Mouse (Mus musculus): ENCODE results near the gene Hhat.

GRCm38 (mm10) chr1:192741896-192742295, 29.1 kb downstream of the Hhat start:
- TF ChIP-seq POLR2AphosphoS5 (IDR thresholded peaks at IDR 0.05; ENCODE audit: insufficient replicate concordance, low read depth, low read length) (no peak), CTCF (IDR thresholded peaks at IDR 0.05; ENCODE audit: low read depth, low read length) (no peak), TAL1 (conservative IDR thresholded peaks at IDR 0.05; ENCODE audit: low read depth, low read length) (no peak), GATA1 (IDR thresholded peaks at IDR 0.05; ENCODE audit: borderline replicate concordance, low read length) (no peak)

All from G1E (cell line).